Mouse (Mus musculus): ENCODE results near the gene H3f3a.
"Not testable (repeated sequence)": the region's sequence is repeated elsewhere in the genome, so short reads cannot be mapped to it uniquely, and the experiment has no call there.

Gene H3f3a

DNA sequence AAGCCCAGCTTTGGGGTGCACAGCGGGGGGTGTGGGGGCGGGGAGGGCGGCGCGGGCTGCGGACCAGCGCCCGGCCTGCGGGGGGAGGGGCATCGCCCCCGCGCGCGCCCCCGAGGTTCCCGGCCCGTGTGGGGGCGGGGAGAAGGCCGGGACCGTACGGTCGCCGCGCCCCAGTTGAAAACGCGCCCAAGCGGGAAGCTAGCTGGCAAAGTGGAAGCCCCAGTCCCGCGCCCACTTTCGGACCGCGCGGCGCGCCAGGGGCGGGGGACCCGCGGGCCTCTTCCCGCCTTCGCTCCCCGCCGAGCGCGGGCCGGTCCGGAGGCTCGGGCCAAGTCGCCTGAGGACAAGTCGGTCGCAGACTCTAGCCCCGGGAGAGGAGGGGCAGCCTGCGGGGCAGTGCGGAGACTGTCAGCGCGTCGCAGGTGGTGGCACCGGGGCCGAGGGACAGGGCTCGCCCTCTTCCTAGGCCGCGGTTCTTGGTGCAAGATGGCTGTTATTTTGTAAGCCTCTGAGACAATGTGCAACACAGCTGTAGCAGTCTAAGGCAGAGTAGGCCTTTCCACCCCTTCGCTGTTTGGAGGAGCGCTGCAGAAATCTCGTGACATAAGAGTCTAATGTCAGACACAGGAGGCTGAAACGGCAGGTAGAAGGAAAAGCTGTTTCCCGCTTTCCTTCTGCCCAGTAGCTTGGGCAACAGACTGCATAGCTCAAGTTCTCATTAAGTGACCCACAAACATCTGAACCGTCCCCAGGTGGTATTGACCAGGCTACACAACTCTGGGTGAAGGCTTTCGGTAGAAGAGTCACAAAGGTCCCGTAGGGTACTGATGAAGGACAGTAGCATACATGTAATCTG lies at the start of gene H3f3a:
H3f3a (minus strand) TSS at position 59 of the 856 bp plus-strand sequence.
- in situ Hi-C loops (cut with MboI; ENCODE audit: unreplicated experiment in 2 of 2), result no loop called here

DNA sequence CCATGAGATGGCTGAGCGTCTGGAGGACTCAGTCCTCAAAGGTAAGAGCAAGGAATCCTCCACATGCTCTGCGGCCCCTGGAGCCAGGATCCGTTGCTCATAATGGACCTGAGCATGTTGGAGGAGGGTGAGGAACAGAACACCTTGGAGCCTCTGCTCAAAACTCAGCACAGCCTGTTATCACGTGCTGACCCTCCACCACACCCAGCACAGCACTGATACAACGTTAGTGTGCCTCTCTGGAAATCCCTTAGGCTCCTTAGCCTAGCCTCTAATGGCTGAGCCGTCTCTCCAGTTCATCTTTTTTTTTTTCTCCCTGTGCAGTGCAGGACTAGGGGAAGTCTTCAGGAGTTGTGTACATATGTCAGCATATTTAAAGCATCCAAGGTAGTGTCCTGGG lies 46.3 kb upstream of the H3f3a start:
- in situ Hi-C loops (cut with MboI; ENCODE audit: unreplicated experiment in 2 of 2), result no loop called here

DNA sequence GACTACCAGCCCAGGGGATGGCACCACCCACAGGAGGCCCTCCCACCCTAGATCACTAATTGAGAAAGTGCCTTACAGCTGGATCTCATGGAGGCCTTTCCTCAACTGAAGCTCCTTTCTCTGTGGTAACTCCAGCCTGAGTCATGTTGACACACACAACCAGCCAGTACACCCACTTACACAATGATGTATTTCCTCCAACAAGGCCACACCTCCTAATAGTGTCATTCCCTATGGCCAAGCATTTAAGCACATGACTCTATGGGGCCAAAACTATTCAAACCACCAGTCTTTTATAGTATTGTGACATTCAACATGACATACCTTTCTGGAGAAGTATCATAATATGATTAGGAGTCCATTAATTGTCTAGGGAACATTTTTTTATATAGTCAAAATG lies 45.0 kb upstream of the H3f3a start:
- in situ Hi-C loops (cut with MboI; ENCODE audit: unreplicated experiment in 2 of 2), result loop anchor here (5.0 kb wide), 1 partner anchor 51 kb away; no protein-coding TSS in a partner anchor

GRCm38 (mm10) chr1:180850316-180851270 lies 36.9 kb upstream of the H3f3a start, which contains the start of gene Sde2:
Gene Sde2, plus strand, starts transcription at chr1:180851127.
- in situ Hi-C loops (cut with MboI; ENCODE audit: unreplicated experiment in 2 of 2), result loop anchor here in 1 of 2 experiments (5.0 kb wide), 1 partner anchor 78 kb away; no protein-coding TSS in a partner anchor

DNA sequence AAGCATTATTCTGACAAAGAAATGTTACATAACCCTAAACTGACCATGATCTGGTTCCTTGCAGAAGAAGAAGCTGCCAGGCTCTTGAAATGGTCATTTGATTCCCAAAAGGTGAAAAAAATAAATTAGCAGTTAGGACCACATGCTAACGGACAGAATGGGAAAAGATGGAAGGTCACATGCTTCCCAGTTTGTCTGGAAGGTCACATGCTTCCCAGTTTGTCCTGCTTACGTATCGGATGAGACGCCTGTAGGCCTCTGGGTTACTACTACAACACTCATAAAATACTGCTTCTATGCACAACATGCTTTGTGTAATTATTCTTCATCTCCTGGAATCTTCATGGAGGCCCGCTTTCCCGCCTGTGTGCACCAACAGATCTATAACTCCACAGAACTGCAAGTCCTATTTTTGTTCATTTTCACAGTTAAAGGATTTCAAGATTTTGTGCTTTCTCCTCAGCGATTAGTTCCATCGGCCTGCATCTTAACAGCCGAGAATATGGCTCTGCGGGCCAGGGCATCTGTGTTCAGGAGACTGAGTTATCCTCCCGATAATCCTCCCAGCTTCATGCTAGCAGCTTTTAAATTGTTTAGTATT lies 36.1 kb upstream of the H3f3a start:
- in situ Hi-C loops (cut with MboI; ENCODE audit: unreplicated experiment in 2 of 2), result loop anchor here in 1 of 2 experiments (5.0 kb wide), 1 partner anchor 78 kb away; no protein-coding TSS in a partner anchor

DNA sequence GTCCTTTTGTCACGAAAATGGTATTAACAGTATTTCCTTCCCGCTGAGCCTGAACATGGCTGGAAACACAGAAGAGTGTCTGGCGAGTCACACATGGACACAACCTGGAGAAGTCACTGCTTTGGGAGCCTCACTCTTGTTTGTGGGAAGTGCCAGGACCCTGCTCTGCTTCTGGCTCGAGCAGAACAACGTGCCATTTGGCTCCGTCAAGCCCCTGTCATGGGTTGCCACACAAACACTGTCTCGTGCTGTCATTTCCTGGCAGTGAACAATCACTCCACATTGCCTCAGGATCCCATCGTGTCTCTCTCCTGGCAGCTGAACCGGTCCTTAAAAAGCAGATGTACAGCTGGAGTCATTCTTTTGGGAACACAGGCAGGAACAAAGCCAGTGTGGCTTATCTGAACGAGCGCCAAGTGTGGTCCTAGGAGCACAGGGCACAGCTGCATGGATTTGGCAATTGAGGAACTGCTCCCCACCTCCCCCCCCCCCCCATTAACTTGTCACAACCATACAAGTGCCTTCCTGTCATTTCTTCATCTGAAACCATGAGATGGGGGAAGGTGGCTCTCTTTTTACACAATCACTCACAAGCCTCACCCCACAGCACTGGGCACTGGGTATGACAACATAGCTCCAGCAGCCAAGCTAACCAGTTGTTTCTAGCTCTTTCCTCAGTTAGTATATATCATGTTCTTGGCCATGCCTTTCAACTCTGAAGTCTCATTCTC lies 34.9 kb upstream of the H3f3a start:
- in situ Hi-C loops (cut with MboI; ENCODE audit: unreplicated experiment in 2 of 2), result no loop called here

DNA sequence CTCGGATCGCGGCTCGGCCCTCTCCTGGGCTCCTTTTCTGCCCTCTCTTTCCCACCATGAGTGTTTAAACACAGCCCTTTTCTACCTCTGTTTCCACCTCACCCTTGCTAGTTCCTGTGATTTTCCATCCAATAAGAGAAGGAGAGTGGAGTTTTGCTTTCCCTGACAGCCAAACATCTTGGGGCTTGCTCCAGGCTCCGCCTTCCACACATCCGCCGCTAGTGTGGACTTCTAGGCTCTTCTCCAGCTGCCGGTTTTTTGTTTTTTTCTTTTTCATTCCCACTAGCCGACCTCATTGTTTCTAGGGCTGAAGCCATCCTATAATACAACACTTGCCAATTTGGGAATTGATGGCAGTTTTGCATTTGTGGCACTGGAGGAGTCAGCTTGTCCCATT lies 34.4 kb upstream of the H3f3a start:
- in situ Hi-C loops (cut with MboI; ENCODE audit: unreplicated experiment in 2 of 2), result no loop called here

DNA sequence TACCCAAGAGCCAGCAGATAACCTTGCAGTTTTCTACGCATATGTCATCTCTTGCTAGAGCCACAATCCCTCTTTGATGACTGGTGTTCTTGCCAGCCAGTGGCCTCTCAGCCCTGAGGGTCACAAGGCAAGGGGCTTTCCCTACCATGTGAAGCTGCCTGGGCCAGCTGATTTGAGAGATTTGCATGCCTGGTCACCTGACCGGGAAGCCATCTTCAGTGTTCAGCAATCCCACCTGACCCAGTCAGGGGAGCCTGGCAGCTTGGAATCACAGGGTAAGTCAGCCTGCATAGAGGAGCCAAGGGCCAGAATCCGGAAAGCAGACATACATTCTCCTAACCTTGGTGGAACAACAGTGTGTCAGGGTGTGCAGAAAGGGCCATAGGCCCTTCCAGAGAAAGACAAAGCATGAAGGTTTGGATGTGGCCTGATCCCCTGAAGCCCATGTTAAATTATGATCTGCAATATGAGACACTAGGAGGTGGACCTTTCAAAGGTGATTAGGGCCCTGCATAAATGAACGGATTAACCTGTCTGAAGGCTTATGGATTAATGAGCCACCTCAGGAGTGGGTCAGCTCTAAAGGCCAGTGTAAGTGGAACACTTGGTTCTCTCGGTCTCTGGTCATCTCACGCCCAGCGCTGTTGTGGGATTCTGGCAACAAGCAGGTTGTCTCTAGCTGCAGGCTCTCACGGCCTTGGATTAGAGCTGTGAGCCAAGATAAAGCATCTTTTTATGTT lies 28.0 kb upstream of the H3f3a start:
- in situ Hi-C loops (cut with MboI; ENCODE audit: unreplicated experiment in 2 of 2), result no loop called here

GRCm38 (mm10) chr1:180839201-180839910 lies 25.6 kb upstream of the H3f3a start:
- in situ Hi-C loops (cut with MboI; ENCODE audit: unreplicated experiment in 2 of 2), result no loop called here

DNA sequence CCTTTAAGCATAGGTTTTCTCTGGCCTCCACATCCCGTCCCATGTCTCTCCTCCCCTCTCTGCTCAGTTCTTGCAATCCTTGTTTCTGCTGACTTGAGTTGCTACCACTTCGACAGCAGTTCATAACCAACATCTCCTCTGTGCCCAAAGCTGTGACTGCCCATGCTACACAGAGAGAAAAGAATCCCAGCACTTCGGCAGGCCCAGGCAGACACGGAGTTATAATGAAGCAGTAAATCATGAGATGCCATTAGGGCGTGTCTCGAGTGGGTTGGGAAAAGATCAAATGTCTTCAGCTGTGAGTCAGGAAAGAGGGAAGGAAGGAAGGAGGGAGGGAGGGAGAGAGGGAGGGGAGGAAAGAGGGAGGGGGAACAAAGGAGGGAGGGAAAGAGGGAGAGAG lies 24.3 kb upstream of the H3f3a start:
- in situ Hi-C loops (cut with MboI; ENCODE audit: unreplicated experiment in 2 of 2), result no loop called here

DNA sequence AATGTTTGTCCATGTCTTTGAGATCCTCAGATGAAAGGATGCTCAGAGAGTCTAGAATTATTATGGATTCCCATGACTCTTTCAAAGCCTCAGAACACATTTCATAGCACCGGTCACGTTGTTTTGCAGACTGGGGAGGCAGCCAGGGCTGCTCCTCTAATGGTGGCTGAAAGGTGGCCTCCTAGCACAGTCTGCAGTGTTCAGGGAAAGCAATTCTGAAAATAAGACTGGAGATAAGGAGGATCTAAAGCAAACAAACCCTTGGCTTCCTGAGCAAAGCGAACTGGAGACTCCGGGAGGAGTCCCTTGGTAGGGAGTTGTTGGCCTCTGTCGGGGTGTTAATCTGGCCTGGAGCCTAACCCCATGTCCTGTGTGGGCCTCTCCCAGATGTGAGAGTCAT lies 23.4 kb upstream of the H3f3a start:
- in situ Hi-C loops (cut with MboI; ENCODE audit: unreplicated experiment in 2 of 2), result no loop called here

DNA sequence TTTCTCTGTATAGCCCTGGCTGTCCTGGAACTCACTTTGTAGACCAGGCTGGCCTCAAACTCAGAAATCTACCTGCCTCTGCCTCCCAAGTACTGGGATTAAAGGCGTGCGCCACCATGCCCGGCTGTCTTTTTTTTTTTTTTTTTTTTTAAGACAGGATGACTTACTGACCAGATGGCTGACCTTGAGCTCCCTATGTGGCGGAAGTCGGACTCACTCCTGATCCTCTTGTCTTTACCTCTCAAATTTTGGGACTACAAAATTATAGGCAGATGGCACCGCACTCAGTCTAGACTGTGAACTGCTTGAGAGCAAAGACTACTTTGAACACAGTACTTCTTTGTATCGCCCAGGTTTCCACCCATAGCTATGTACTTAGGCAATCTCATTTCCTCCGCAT lies 22.7 kb upstream of the H3f3a start:
- in situ Hi-C loops (cut with MboI; ENCODE audit: unreplicated experiment in 2 of 2), result not testable (repeated sequence)

DNA sequence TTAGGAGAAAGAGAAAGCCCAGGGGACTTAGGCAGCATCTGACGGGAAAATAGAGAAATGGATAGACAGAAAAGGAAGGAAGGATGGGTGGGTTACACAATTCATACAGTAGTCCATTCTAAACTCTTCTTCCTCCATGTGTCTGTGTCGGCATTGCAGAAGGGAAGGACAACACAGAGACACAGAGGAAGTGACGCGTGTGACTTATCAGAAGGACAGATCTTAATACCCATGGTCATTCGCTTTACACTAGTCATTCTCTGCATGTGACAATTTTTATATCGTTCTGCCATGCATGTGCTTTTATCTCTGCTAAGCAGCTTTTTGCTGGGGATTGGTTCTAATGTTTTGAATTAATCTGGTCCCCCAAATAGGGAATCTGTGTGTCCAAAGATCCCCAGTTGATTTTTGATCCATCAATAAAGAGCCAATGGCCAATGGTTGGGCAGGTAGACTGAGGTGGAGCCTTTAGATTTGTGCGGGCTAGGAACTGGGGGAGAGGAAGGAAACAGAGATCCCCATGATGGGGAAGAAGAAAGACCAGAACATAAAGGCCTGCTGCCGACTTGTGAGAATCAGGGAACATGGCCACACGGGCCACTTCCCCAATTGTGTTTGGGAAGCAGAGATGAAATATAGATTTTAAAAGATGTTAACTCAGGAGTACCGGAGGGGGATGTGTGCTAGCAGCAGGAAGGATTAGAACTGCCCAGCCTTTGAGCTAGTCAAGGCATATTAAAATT lies 21.7 kb upstream of the H3f3a start:
- in situ Hi-C loops (cut with MboI; ENCODE audit: unreplicated experiment in 2 of 2), result no loop called here

DNA sequence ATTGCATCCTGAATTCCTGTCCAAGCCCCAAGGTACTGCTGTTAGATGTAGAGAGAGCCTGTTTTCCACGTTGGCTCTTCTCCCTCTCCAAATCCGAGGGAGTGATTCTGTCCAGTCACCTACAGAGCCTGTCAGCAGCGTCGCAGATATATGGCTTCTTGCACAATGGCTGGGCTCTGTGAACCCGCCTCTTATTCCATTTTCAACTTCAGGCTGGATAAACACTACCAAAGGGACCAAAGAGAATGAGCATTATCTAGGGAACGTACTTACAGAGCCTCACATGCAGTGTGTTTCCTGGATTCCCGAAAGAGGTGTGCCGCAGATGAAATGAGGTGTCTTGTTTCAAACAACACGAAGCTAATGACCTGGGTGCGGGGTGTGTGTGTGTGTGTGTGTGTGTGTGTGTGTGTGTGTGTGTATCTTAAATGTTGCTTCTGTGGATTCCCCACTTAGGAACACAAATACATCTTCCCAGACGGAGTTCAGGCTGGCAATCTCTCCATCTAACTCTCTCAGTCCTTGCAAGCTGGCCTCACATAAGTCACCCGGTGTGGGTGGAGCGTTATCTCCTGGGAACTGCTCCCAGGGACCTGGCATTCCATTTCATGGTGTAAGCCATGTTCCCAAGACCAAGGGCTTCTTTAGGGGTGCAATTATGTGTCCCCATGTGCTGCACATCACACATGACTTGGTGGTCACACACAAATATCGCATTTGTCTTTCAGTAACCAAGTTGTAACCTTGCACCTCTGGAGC lies 17.0 kb upstream of the H3f3a start:
- in situ Hi-C loops (cut with MboI; ENCODE audit: unreplicated experiment in 2 of 2), result no loop called here

DNA sequence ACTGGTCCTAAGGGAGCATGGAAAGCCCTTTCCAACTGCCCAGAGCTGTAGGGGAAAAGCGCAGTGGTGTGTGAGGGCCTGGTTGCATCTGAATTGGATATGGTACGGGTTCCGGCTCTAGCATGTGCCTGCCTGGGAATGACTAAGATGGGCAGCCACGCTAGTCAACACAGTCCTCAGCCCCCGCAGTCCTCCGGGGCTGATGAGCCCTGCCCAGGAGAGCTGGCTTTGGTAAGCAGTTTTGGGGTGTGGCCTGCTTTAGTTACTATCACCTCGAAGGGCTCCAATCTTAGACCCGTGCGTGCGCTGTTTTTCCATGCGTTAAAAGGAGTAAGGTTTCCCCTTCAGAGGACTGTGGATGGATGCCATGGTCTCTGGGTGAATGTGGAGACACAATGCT lies 16.4 kb upstream of the H3f3a start:
- in situ Hi-C loops (cut with MboI; ENCODE audit: unreplicated experiment in 2 of 2), result no loop called here

DNA sequence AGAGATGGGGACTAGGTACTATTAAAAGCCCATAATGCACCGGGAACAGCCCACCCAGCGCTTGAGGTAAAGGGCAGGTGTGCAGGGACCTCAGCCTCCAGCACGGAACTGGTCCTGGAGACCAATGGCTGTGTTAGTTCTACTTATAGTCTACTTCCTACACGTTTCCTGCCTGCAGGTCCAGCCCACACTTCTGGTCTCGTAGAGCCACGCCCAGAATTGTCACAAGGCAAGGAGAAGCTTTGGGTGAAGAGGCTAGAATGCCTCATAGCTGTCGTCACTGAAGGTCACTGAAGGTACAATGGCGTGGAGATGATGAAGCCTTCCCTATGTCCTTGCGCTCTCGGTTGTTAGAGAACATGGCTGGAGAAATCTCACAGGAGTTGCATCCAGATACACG lies 16.0 kb upstream of the H3f3a start:
- in situ Hi-C loops (cut with MboI; ENCODE audit: unreplicated experiment in 2 of 2), result no loop called here

GRCm38 (mm10) chr1:180826634-180827033 lies 12.9 kb upstream of the H3f3a start:
- in situ Hi-C loops (cut with MboI; ENCODE audit: unreplicated experiment in 2 of 2), result no loop called here

All from v-Abl transformed pro-B cells (cell line).